Mouse (Mus musculus) MEL-GATA-1-ER (cell line): ENCODE measurements around the gene Cfap44.

ENCODE experiments used
- DNase-seq: peaks from one replicate; pipeline ENCODE4 v3.0.0-alpha.2; 2012; ENCODE audit warnings: low read depth; ENCODE audit errors: extremely low read depth

Gene Cfap44

DNA sequence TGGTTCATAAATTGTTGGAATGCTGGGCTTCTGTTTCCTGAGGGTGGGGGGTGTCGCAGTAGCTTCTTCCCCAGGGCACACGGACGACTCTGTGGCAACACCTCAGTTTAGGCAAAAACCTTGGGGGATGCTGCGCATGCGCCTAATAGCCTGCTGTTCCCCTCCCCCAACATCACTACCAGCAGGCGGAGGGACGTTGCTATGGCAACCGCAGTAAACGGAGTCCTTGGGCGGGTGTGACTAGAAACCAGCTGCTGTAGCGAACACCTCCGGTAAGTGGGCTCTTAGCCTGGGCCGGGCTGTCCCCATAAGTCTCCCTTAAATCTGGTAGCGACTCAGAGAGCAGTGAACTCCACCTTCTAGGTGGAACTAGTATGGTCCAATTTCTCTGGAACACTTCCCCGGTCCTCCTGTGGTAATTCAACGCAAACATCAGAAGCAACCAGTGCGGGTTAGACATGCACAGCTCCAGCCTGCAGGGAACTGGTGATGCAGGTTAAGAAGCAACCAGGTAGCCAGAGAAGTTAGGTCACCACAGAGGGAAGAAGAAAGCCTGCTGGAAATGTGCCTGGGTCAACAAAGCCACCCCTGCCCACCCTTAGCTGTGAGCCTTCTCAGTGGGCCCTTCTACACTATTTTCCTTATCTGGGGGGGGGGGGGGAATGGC, at the start of gene Cfap44:
Gene Cfap44, plus strand, starts transcription at position 220 of the 667 bp plus-strand sequence.
- no peak for DNase-seq

DNA sequence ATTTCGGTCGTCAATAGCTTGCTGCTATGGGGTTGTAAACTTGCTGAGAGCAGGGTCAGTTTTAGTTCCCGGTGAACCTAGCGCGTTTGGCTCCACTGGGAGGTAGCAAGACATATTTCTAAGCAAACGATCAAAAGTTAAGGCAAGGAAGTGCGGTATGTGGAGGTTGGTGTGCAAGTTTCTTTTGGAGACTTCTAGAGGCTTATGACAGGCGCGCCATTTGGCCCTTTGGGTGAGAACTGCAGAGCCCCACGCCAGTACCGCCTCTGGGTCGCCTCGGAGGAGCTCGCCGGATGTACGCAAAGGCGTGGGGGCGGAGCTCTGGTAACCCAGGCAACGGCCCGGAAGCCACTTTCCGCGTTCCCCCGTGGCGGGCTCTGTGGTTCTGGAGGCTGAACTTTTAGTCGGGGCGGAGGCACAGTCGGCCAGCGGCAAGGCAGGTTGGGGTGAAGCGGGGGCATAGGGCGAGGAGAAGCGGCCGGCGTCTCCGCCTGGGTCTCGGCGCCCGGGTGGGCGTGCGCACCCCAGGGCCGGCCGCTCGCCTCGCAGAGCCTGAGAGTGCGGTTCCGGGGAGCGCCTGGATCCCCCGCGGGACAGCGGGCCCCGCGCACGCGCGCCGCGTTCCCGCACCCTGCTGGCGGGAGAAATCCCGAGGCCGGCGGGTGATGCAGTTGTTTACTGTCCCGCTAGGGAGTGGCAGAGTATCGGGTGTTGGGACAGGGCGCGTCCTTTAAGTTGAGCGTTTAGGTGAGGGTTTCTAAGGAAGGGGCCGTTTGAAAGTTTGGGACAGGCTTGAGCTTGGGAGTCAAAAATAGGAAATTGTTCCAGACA, 47.3 kb upstream of the Cfap44 start, which contains the start of gene Spice1:
Gene Spice1, plus strand, starts transcription at position 51 of the 831 bp plus-strand sequence.
- DNase-seq: peak; percentile 66

DNA sequence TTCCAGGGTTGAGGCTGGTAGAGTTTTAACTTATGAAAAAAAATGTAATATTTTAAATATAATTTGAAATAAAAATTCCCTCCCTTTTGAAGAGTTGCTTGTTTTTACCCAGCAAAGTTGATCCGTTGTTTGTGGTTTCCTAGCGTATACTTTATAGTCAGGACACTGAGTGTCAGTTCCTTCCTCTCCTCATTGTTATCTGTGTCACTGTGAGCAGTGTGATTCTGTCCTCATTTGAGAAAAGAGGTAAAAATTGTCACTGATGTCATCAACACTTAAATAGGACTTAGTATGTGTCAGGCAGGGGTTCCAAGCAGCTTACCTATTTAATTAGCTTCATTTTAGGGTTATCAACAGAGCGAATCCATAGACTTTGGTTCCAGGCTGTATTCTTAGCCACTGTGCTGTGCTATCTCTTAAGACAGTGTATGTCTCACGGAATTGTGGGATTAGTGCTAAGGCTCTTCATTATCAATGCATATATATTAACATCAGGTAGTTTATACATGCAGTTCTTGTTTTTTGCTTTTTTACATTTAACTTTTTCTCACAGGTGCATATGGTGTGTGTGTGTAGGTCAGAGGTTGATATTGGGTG, 44.7 kb upstream of the Cfap44 start:
- DNase-seq: no peak

DNA sequence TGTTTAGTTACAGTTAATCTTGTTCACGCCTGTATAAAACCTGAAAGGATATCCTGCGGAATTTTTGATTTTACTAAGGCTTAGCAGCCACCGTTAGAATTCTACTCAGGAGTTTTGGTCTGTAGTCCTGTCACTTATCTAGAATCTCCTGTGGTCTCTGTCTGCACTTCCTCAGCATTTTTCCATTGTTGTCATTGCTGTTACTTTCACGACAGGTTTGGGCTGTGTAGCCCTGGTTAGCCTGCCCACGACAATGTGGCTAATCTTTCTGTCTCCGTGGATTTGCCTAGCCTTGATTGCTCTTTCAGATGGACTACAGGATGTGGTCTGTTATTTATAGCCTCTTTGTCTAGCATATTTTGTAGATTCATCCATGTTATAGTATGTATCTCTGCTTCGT, 38.3 kb upstream of the Cfap44 start:
- DNase-seq: no peak

DNA sequence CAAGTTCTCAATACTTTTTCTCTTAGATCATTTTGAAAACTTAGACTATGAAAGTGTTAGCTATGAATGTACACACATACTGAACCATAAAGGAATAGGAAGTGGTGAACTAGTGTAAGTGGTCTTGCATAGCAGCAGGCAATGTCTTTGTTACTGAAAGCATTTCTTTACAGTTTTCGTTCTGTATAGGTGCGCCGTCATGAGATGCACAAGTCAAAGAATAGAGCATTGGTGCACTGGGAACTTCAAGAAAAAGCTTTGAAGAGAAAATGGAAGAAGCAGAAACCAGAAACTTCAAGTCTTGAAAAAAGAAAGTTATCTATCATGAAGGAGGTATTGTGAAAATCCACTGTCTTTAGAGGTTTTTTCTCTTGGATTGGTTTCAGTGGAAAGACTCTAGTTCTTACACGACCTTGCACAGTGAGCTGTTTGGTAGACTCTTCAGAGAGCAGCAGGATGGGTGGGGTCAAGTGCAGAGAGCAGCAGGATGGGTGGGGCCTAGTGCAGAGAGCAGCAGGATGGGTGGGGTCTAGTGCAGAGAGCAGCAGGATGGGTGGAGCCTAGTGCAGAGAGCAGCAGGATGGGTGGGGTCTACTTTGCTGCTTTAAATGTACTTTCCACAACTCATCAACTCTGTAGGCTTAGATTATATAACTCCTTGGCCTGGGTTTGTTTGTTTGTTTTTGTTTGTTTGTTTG, 36.9 kb upstream of the Cfap44 start:
- DNase-seq: peak; percentile 59

DNA sequence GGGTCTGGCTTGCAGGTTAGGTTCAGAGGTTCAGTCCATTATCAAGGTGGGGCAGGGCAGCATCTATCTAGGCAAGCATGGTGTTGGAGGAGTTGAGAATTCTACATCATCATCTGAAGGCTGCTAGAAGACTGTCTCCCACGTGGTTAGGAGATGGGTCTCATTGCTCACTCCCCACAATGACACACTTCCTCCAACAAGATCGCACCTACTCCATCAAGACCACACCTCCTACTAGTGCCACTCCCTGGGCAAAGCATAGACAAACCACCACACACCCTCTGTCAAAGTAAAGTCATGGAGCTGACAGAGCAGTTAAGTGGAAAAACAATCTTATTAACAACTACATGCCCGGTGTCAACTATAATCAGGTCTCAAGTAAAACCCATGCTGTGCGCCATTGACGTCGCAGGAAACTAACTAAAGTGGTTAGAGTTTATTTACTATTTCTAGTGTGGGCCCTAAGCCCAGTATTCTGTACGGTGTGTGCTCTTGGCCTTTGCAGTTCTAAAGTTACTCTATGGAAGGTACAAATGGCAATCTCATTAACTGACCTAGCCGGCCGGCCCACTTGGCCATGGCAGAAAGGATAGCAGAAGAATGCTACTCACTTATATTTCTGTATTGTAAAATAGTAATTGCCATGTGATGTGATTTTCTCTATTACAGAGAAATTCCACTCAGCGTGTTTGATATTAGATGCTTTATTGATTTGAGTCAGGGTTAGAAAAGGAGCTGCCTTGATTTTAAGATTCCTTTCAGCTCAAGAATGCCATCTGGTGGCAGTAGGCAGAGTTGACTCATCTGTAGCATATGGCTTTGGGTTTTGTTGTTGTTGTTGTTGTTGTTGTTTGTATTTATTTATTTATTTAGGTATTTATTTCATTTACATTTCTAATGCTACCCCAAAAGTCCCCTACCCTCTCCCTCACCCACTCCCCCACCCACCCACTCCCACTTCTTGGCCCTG, 32.4 kb upstream of the Cfap44 start:
- no peak for DNase-seq

DNA sequence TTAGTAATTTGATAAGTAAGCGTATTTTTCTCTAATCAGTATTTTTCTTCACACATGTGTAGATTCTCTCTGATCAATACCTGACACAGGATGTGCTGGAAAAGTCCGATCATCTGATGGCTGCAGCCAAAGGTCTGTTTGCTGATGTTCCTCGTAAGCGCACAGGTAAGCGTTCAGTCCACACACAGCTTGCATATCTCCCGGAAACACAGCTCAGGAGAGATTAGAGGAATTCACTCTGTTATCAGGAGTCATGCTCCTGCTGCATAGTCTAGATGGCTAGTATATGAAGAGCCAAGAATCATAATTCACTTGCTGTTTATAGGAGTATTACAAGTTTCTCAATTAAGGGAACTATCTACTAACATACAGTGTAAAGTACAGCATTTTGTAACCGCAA, 29.1 kb upstream of the Cfap44 start:
- peak; percentile 67 for DNase-seq

DNA sequence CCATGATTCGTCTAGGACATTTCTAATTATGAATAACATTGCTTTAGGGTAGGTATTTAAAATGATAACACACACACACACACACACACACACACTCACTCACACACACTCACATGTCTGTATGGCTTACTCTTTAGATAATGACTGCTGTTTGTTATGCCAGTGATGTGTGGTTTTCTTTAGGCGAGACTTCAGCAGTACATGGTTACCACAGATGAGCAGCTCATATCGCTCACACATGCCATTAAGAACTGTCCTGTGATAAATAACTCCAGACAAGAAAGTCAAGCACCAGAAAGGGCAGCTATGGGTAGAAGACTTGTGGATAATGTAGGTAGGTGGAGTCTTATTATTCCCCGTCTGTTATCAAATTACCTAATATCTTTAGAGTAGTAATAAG, 19.1 kb upstream of the Cfap44 start:
- DNase-seq: no peak

DNA sequence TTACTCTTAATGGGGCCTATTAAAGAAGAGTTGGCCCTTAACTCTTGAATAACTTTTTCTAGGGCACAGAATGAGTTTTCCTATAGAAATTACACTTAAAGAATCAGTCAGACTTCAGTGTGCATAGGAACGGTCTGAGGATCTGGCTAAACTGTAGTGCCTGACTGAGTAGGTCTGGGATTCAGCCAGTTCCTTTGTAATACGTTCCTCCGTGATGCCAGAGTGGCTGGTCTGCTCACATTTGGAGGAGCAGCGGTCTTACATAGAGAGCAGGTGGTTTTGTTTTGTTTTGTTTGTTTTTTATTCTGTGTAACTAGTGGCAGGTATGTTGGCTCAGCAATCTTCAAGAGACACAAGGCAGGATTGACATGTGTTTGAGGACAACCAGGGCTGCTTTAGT, 14.6 kb upstream of the Cfap44 start:
- DNase-seq: no peak

DNA sequence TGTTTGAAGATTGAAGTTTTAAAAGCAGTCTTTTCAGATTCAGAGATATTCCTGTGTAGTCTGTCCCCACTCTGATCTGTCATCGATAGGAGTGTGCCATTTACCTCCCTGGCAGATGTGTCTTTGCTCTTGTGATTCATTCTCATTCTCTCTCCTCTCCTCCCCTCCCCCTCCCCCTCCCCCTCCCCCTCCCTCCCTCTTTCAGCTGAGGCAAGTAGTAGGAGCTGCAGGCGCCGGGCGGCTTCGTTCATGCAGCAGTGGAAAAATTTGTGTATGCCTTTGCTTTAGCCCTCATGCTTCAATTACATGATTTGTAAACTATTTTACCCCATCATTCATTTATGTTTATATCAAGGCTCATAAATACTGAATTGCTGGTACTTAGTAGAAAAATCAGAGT, 13.0 kb upstream of the Cfap44 start:
- DNase-seq: no peak

DNA sequence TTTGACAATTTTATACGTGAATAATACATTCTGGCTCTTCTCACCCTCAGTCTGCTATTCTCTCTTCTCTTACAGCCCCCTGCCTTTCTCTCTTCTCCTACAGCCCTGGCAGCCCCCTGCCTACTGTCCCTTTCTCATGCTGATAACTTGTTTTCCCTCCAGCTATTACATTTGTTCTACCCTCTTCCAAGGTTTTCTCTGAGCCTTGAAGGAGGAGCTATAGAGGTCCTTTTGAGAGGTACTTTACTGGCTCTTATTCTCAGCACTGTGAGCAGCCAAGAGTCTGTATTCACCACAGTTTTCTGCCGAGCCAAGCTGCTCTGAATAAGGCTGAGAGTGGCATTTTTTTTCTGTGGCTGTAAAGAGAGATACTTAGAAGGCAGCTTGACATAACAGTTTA, 11.0 kb upstream of the Cfap44 start:
- DNase-seq: no peak

DNA sequence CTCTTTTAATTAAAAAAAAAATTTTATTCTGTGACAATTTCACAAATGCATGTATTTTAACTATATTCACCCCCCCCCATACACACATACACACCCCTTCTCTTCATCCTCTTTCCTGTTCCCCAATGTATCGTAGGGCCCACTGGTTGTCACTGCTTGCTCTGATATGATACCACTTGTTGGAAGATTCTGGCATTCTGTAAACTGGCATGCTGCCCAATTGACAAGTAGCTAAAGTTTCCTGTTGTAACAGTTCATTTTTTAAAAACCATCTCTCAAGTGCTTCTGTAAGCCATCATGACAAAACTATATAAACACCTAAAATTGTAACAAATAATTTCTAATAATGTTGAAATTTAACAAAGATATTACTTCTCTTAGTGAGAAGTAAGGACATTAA, 10.3 kb upstream of the Cfap44 start:
- no peak for DNase-seq

DNA sequence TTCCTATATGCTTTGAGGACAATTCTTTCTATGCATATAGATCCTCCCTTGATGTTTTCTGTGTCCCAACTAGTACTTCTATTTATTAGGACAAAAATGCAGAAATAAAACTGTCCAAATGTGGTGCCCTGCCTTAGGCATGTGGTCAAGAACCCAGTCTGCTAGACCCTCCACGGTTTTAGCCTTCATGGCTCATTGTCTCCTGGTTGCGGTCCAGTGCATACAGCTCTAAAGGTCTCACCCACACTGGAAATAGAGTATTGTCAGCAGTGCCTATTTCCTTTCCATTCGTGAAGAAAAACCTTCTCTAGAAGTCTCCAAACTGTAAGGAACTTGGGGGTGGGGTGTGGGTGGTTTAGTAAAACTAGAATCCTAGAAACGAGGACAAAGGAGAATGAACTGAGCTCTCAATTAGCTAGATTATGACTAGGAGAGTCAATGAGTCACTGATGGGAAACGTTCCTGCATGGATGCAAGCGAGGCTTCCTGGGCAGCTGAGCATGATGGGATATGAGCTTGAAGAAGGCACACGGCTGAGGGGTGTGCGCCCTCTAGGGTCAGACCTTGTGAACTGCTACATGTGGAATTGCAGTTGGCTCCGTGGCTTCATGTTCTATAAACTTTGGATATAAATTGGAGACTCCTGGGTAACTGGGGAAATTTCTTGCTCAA, 2.6 kb upstream of the Cfap44 start:
- peak; percentile 62 for DNase-seq

DNA sequence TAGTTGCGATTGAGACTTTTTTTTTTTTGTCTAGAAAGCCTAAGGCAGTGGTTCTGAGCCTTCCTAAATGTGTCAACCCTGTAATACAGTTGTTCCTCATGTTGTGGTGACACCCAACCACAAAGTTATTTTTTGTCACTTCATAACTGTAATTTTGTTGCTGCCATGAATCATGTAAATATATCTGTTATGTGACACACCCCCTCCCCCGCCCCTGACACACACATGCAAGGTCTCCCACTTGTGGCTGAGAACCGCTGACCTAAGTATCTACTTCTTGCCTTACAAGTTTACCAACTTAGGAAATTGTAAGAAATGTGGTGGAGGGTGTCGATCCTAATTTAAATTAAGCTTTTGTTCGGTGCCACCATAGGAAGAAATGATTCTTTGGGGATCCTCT, 10.3 kb downstream of the Cfap44 start:
- DNase-seq: no peak

DNA sequence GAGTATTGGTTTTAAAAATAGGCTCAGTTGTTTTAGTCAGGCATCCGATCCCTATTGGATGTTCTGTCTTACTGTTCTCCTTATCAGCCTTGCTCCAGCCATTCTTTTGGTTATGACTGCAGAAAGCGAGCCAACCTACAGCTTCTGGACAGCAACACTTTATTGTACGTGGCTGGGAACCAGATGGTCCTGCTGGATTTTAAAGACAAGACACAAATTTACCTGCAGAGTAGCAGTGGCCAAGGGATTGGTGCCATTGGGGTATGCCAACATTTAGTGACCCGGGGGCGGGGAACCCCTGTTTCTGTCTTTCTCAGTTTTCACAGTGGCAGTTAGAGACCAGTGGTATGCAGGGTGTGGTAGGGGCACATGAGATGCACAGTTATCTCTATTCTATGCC, 12.6 kb downstream of the Cfap44 start:
- DNase-seq: no peak

DNA sequence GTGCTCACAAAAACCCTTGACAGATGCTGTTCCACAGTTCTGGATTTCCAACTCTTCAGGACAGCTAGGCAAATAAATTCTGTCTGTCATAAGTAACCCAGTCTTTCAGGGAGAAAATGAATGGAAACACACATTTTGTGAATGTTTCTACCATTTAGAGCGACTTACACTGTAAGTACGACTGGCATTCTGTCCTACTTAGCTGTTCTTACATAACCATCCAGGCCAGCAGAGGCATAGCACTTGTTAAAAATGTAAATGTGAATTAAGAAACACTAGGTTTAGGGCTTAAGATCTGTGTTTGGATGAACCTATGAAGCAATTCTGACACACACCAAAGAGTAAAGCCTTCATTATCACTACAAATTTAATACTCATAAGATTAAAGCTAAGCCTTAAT, 13.7 kb downstream of the Cfap44 start:
- DNase-seq: no peak

DNA sequence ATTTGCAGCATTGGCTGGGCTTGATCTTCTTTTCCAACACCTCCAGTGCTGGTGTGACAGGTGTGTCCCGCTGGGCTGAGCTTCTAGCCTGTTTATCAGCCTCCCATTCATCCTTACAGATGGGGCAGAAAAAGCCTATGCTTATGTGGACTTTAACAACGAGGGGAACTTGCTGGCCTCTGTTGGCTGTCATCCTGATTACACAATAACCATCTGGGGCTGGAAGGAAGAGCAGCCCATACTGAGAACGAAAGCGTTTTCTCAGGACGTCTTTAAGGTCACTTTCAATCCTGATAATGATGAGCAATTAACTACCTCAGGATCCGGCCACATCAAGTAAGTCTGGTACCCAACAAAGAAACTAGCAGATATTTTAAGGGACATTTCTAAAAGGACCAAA, 15.6 kb downstream of the Cfap44 start:
- DNase-seq: no peak

DNA sequence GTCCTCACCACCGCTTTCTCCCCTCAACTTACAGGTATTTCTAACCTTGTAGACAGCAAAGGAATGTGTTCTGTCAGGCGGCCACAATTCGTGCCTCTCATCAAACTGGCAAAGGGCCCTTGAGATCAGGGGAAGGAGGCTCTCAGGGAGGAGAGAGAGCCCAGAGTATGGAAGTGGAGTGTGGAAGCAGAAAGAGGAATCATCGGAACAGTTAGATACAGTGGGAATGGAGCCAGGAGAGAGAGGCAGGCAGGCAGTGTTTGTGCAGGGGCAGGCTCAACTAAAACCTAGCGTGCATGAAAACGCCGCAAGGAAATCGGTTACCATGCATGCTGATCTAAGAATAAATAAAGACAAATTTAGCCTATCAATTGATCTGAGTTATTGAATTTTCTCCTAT, 23.0 kb downstream of the Cfap44 start:
- DNase-seq: no peak

DNA sequence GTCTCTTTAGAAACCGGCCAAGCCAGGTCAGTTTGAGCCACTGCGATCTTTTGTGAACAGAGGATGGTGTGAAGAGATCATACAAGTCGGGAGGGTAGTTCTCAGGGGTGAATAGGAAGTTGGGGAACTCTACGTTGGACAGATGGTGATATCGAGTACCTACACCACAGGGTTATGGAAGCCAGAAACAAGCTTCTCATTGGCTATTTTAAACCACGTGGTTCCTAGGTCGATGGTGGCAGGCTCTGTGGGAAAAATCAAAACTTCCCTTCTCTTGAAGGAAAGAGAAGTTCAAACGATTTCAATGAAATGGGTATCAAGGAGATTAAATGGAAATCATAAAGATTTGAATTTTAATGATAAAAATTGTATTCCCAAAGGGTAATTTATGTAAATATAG, 27.1 kb downstream of the Cfap44 start:
- no peak for DNase-seq

DNA sequence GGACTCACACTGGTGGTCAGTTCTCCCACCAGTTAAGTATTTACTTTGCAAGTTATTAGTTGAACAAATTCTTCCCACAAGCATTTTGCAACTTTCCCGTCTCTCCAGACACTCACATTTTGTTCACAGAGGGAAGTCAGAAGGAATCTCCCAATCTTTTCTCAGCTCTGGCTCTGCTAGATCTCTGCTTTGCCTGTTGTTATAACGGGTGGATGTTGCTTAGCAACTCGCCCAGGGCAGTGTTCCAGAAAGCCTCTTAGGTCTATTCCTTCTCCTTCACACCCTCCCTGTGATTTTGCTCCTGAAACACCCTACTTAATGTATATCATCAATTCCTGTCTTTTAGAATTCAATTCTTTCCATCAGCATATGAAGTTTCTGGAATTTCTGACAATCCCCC, 28.9 kb downstream of the Cfap44 start:
- DNase-seq: no peak
